In the genomic region with DNA sequence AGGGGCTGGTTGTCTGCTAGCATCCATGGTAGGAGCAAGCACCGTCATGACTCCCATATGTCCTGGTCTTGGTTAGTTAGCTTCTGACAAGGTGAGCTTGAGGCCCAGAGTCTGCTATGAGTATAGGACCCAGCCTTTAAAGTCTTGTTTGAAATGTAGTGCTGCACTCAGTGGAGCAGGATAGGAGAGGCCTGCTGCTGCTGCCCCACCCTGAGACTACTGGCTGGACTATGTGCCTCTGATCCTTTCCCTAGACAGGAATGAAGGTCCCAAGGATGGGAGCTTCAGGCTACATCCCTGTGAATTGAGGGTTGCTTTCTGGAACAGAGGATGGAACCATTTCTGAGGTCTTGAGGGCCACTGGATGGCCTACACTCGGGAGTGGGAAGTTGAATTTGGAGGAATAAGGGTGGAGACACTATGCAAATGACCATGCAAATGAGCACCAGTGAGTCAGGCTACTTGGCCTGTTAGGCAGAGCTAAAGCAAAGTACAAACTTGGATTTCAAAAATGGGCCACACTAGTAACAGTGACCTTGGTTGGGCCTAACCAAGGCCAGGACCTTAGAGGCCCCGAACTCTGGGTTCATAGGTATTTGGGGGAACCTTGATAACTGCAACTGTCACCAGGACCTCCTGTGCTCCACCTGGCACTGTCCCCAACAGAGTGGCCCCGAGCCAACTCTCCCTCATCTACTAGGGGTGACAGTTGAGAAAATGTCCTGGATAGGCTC, we compare ENCODE assay signal across 8 mouse cellular contexts. TPM values are rescaled to one million over a fixed set of nuclear protein-coding genes. Genes with fewer than 3 reads are reported as not detected.
DNase-seq lines count a peak whose midpoint lies in the region; ATAC-seq and TF ChIP-seq lines count a peak whose summit lies in the region.

No protein-coding gene starts in this region.

- H3K9me3 ChIP-seq in embryonic facial prominence, embryonic 13.5 days, result no peaks in the 10 kb centered on the region
- no peaks in the 10 kb centered on the region for H3K9me3 ChIP-seq in midbrain, postnatal 0 days (ENCODE audit: low read length)

- peaks cover 81% of the 10 kb centered on the region for H3K4me1 ChIP-seq in embryonic facial prominence, embryonic 13.5 days
- H3K4me1 ChIP-seq in midbrain, postnatal 0 days (ENCODE audit: insufficient read depth, low read length), result peaks cover 62% of the 10 kb centered on the region

- H3K27ac ChIP-seq in embryonic facial prominence, embryonic 13.5 days, result peak overlapping the region; percentile 64
- H3K27ac ChIP-seq in midbrain, postnatal 0 days (ENCODE audit: low read depth, low read length), result peak overlapping the region; percentile 85

- peak overlapping the region; percentile 45 for H3K4me2 ChIP-seq in embryonic facial prominence, embryonic 13.5 days
- H3K4me2 ChIP-seq in midbrain, postnatal 0 days (ENCODE audit: low read depth, low read length, poor library complexity, severe bottlenecking), result no peak overlapping the region

- H3K9ac ChIP-seq in embryonic facial prominence, embryonic 13.5 days, result peak overlapping the region; percentile 61
- no peak overlapping the region; the same call in 1 of the 2 replicates for H3K9ac ChIP-seq in midbrain, postnatal 0 days (replicated peaks; ENCODE audit: low read length, poor library complexity, severe bottlenecking)

- peak; percentile 64 for DNase-seq in 416B (ENCODE audit: low read depth)
- DNase-seq in Muller cell, postnatal 12 days (ENCODE audit: inconsistent ontology term), result peak; percentile 33
- DNase-seq in heart, postnatal 10 days, result peak; percentile 85 to 87
- peak; percentile 41 to 50 for DNase-seq in kidney, postnatal 4 days
- no peak for DNase-seq in midbrain, postnatal 0 days (ENCODE audit: low spot score)
- no peak for DNase-seq in embryo, embryonic 10 days (ENCODE audit: low spot score)
- DNase-seq in ovary, postnatal 14 days (ENCODE audit: low spot score), result no peak

- no peaks in the 10 kb centered on the region for H3K27me3 ChIP-seq in embryonic facial prominence, embryonic 13.5 days
- H3K27me3 ChIP-seq in midbrain, postnatal 0 days (ENCODE audit: insufficient read depth, low read length), result no peaks in the 10 kb centered on the region

- peaks cover 6% of the 10 kb centered on the region; the same call in 1 of the 2 replicates for H3K36me3 ChIP-seq in embryonic facial prominence, embryonic 13.5 days
- 0 out of 2 replicates have a peak, but pooled peaks cover 3% of the 10 kb centered on the region for H3K36me3 ChIP-seq in midbrain, postnatal 0 days (ENCODE audit: insufficient read depth, low read length)

- H3K4me3 ChIP-seq in embryonic facial prominence, embryonic 13.5 days, result no peak overlapping the region
- H3K4me3 ChIP-seq in midbrain, postnatal 0 days (ENCODE audit: low read depth, low read length), result no peak overlapping the region

- no peak for TF ChIP-seq CTCF in midbrain, postnatal 0 days (IDR thresholded peaks at IDR 0.05)

- ATAC-seq in embryonic facial prominence, embryonic 13.5 days (ENCODE audit: insufficient number of reproducible peaks, insufficient read depth, low FRiP score, low TSS enrichment, low read depth), result no peak
- no peak for ATAC-seq in midbrain, postnatal 0 days (ENCODE audit: low FRiP score)

- 67% methylated on average over 4 of the region's 4 CpGs for WGBS in embryonic facial prominence, embryonic 13.5 days
- 60% methylated on average over 4 of the region's 4 CpGs for WGBS in midbrain, postnatal 0 days

- intact Hi-C loops in heart, postnatal 10 days (cut with DNase I), result no loop called here

RNA-seq across cellular contexts. Expression of a gene that starts 6.8 kb away (rescaled TPM):
- 18.1 and 18.2 TPM in 2 replicates for polyA plus RNA-seq in embryonic facial prominence, embryonic 13.5 days (2015; fragmentation: Nextera tagmentation; extraction: Ambion mirVana)
- 100 to 1,000 TPM; 121 to 133 TPM for total RNA-seq in heart, postnatal 10 days (2021)
- total RNA-seq in midbrain, postnatal 0 days (2014; rRNA removed), result 45.5 and 59.6 TPM in 2 replicates
- polyA plus RNA-seq in midbrain, postnatal 0 days (2015; fragmentation: Nextera tagmentation; extraction: Ambion mirVana), result 21.5 and 26.1 TPM in 2 replicates

Comparison
In these comparisons a context has a peak if more than half of its experiments do, and no peak if none do; other contexts are left out.
1. DNase-seq: peak in 416B (single experiment), Muller cell, postnatal 12 days (single experiment), heart, postnatal 10 days (2 of 2) and kidney, postnatal 4 days (2 of 2); none in midbrain, postnatal 0 days (single experiment), embryo, embryonic 10 days (single experiment) and ovary, postnatal 14 days (single experiment).